Comparison of ENCODE assay signal across 8 mouse cellular contexts in the genomic region with DNA sequence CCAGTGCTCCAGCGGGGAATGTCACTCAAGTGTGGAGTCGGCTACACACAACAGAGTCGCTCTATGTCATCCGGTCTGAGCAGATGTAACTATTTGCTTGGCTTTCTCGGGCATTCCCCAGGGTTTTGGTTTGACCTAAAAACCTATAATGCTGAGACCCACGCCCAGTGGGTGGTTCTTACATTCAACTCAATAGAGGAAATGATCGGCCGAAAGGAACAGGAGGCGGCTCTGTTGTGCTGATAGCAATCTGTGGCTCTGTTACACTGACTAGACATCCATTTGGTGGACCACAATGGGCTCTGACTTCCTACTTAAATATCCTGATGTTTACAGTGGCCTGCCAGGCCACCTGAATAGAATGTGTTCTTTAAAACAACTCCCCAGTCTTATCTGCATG. TPM values are rescaled to one million over a fixed set of nuclear protein-coding genes. Genes with fewer than 3 reads are reported as not detected.
DNase-seq lines count a peak whose midpoint lies in the region; ATAC-seq and TF ChIP-seq lines count a peak whose summit lies in the region.

No protein-coding gene starts in this region.

- in situ Hi-C loops in CH12.LX (cut with MboI; ENCODE audit: low pct_ligation_motif_present, low pct_unique_long_range_greater_than_20kb, low sequenced_read_pairs) = no loop called here

- H3K4me3 ChIP-seq in CH12.LX (replicated peaks in 1 of 3; ENCODE audit: low read depth in 2 of 3, low read length in 2 of 3, poor library complexity in 1 of 3) = peak overlapping the region; percentile 67 to 79 (median 78)
- no peak overlapping the region for H3K4me3 ChIP-seq in hindbrain, postnatal 0 days (ENCODE audit: low read length)
- H3K4me3 ChIP-seq in liver, embryonic 11.5 days (ENCODE audit: low read depth, low read length) = no peak overlapping the region

- H3K9me3 ChIP-seq in CH12.LX (replicated peaks; ENCODE audit: low read length) = no peaks in the 10 kb centered on the region
- no peaks in the 10 kb centered on the region for H3K9me3 ChIP-seq in hindbrain, postnatal 0 days (ENCODE audit: low read length)
- no peaks in the 10 kb centered on the region for H3K9me3 ChIP-seq in liver, embryonic 11.5 days (ENCODE audit: control insufficient read depth, low read length)

- H3K36me3 ChIP-seq in CH12.LX (replicated peaks in 1 of 2; ENCODE audit: control insufficient read depth in 1 of 2, insufficient read depth in 1 of 2, low read length in 1 of 2) = peaks cover 0 to 6% of the 10 kb centered on the region in 2 experiments
- no peaks in the 10 kb centered on the region for H3K36me3 ChIP-seq in hindbrain, postnatal 0 days (ENCODE audit: insufficient read depth, low read length)
- no peaks in the 10 kb centered on the region for H3K36me3 ChIP-seq in liver, embryonic 11.5 days (ENCODE audit: control insufficient read depth, insufficient read depth, low read length)

- 74% methylated on average over 9 of the region's 9 CpGs for WGBS in hindbrain, postnatal 0 days
- WGBS in liver, embryonic 11.5 days = 51% methylated on average over 9 of the region's 9 CpGs

- no peak for ATAC-seq in hindbrain, postnatal 0 days
- no peak for ATAC-seq in liver, embryonic 11.5 days (replicated peaks; ENCODE audit: low FRiP score)

- peak; percentile 44; the same call in 1 of the 2 replicates for TF ChIP-seq POLR2A in CH12.LX (IDR thresholded peaks at IDR 0.05; ENCODE audit: low read depth, low read length)

- TF ChIP-seq RAD21 in CH12.LX (IDR thresholded peaks at IDR 0.05; ENCODE audit: low read depth, low read length) = peak; percentile 2

- H3K9ac ChIP-seq in CH12.LX (ENCODE audit: insufficient read depth, low read depth) = peak overlapping the region; percentile 68
- H3K9ac ChIP-seq in hindbrain, postnatal 0 days (replicated peaks; ENCODE audit: low read length) = no peak overlapping the region
- H3K9ac ChIP-seq in liver, embryonic 11.5 days (ENCODE audit: low read depth, low read length) = no peak overlapping the region

- intact Hi-C loops in heart, postnatal 25 days (cut with DNase I) = no loop called here

- peaks cover 31% of the 10 kb centered on the region for H3K79me2 ChIP-seq in CH12.LX (replicated peaks; ENCODE audit: control insufficient read depth, extremely low read depth, insufficient read depth, poor library complexity, severe bottlenecking)

- H3K27ac ChIP-seq in CH12.LX (ENCODE audit: insufficient read depth, low read depth) = peak overlapping the region; percentile 44; the same call in 1 of the 2 replicates
- no peak overlapping the region for H3K27ac ChIP-seq in hindbrain, postnatal 0 days
- H3K27ac ChIP-seq in liver, embryonic 11.5 days (ENCODE audit: low read depth, low read length) = no peak overlapping the region

- peaks cover 15 to 47% of the 10 kb centered on the region in 2 experiments for H3K4me1 ChIP-seq in CH12.LX (ENCODE audit: control insufficient read depth in 1 of 2, insufficient read depth in 2 of 2)
- H3K4me1 ChIP-seq in hindbrain, postnatal 0 days (ENCODE audit: insufficient read depth, low read length) = no peaks in the 10 kb centered on the region
- H3K4me1 ChIP-seq in liver, embryonic 11.5 days (replicated peaks; ENCODE audit: control insufficient read depth, insufficient read depth, low read length) = no peaks in the 10 kb centered on the region

- peak overlapping the region; percentile 98 for H3K4me2 ChIP-seq in CH12.LX (ENCODE audit: insufficient read depth, low read depth, poor library complexity, severe bottlenecking)
- H3K4me2 ChIP-seq in hindbrain, postnatal 0 days (ENCODE audit: low read depth, low read length) = no peak overlapping the region
- H3K4me2 ChIP-seq in liver, embryonic 11.5 days = no peak overlapping the region

- peak; percentile 30 for DNase-seq in gastrocnemius, postnatal 25 days
- DNase-seq in gastrocnemius, adult 18-20 months (ENCODE audit: low spot score) = no peak
- DNase-seq in CH12.LX (ENCODE audit: extremely low read depth) = peak; percentile 90
- peak; percentile 33 for DNase-seq in heart, postnatal 25 days (ENCODE audit: low spot score)
- peak; percentile 66 for DNase-seq in lung, postnatal 25 days (ENCODE audit: low spot score)
- DNase-seq in ovary, postnatal 10 days (ENCODE audit: low spot score) = no peak
- DNase-seq in hindbrain, postnatal 0 days (ENCODE audit: low spot score) = no peak
- no peak for DNase-seq in liver, embryonic 11.5 days (ENCODE audit: low spot score)

- peak; percentile 59 for TF ChIP-seq EP300 in CH12.LX (IDR thresholded peaks at IDR 0.05; ENCODE audit: low read length)

- H3K27me3 ChIP-seq in CH12.LX (replicated peaks) = no peaks in the 10 kb centered on the region
- H3K27me3 ChIP-seq in hindbrain, postnatal 0 days (ENCODE audit: insufficient read depth, low read length) = no peaks in the 10 kb centered on the region
- H3K27me3 ChIP-seq in liver, embryonic 11.5 days (replicated peaks; ENCODE audit: control insufficient read depth, insufficient read depth, low read length) = no peaks in the 10 kb centered on the region

- dilution Hi-C loops in CH12.LX (cut with MboI; ENCODE audit: extremely low pct_ligation_motif_present, extremely low pct_unique_long_range_greater_than_20kb, low sequenced_read_pairs) = no loop called here

- TF ChIP-seq CTCF in CH12.LX (conservative IDR thresholded peaks at IDR 0.05 in 1 of 2, IDR thresholded peaks at IDR 0.05 in 1 of 2; ENCODE audit: low read depth in 2 of 2, low read length in 2 of 2) = no peak
- no peak for TF ChIP-seq CTCF in hindbrain, postnatal 0 days (IDR thresholded peaks at IDR 0.05; ENCODE audit: low read depth)

TF ChIP-seq in CH12.LX, 34 proteins besides CTCF, POLR2A, EP300 and RAD21 (continues in another document):
- TF ChIP-seq E2F4 (IDR thresholded peaks at IDR 0.05; ENCODE audit: insufficient replicate concordance, low read depth, low read length) (no peak), ZMIZ1 (IDR thresholded peaks at IDR 0.05; ENCODE audit: low read depth, low read length) (peak; percentile 64; the same call in 1 of the 2 replicates), JUND (conservative IDR thresholded peaks at IDR 0.05; ENCODE audit: low read depth, low read length) (no peak), MAX (IDR thresholded peaks at IDR 0.05; ENCODE audit: low read length) (no peak; the same call in 1 of the 2 replicates), MEF2A (IDR thresholded peaks at IDR 0.05; ENCODE audit: borderline replicate concordance, low read depth, low read length) (peak; percentile 41; the same call in 1 of the 2 replicates), GABPA (IDR thresholded peaks at IDR 0.05; ENCODE audit: insufficient replicate concordance, low read depth, low read length) (no peak), KAT2A (IDR thresholded peaks at IDR 0.05; ENCODE audit: insufficient replicate concordance, low read length) (0 out of 2 replicates have a peak, but pooled peaks have one; percentile 31), POLR2AphosphoS2 (IDR thresholded peaks at IDR 0.05; ENCODE audit: low read depth, low read length) (no peak), TCF12 (IDR thresholded peaks at IDR 0.05; ENCODE audit: low read depth, low read length) (peak; percentile 63; the same call in 1 of the 2 replicates), ZNF384 (IDR thresholded peaks at IDR 0.05; ENCODE audit: low read depth, low read length) (no peak), NRF1 (IDR thresholded peaks at IDR 0.05; ENCODE audit: low read depth, low read length) (no peak), MAZ (IDR thresholded peaks at IDR 0.05; ENCODE audit: low read depth, low read length) (no peak), JUN (IDR thresholded peaks at IDR 0.05; ENCODE audit: insufficient read depth, low read depth, low read length) (no peak), ZC3H11A (IDR thresholded peaks at IDR 0.05; ENCODE audit: low read depth, low read length) (no peak), ZKSCAN1 (IDR thresholded peaks at IDR 0.05; ENCODE audit: borderline replicate concordance, low read depth, low read length) (no peak), SMC3 (IDR thresholded peaks at IDR 0.05; ENCODE audit: low read depth, low read length) (0 out of 2 replicates have a peak, but pooled peaks have one; percentile 5), NELFE (IDR thresholded peaks at IDR 0.05; ENCODE audit: low read depth, low read length) (peak; percentile 71), USF1 (IDR thresholded peaks at IDR 0.05; ENCODE audit: low read depth, low read length) (no peak), MAFK (IDR thresholded peaks at IDR 0.05; ENCODE audit: insufficient replicate concordance, low read length) (0 out of 2 replicates have a peak, but pooled peaks have one; percentile 18), BHLHE40 (IDR thresholded peaks at IDR 0.05; ENCODE audit: low read depth, low read length) (no peak; the same call in 1 of the 2 replicates), IRF4 (IDR thresholded peaks at IDR 0.05; ENCODE audit: low read depth, low read length) (peak; percentile 81), ETS1 (conservative IDR thresholded peaks at IDR 0.05; ENCODE audit: low read depth, low read length) (peak; percentile 62; the same call in 1 of the 2 replicates), USF2 (conservative IDR thresholded peaks at IDR 0.05; ENCODE audit: low read depth, low read length) (no peak), TBP (conservative IDR thresholded peaks at IDR 0.05; ENCODE audit: low read depth, low read length) (peak; percentile 78; the same call in 1 of the 2 replicates), MYC (IDR thresholded peaks at IDR 0.05; ENCODE audit: low read depth, low read length) (no peak; the same call in 1 of the 2 replicates), ELF1 (IDR thresholded peaks at IDR 0.05; ENCODE audit: low read depth, low read length) (peak; percentile 63), UBTF (IDR thresholded peaks at IDR 0.05; ENCODE audit: low read depth, low read length) (no peak), MXI1 (IDR thresholded peaks at IDR 0.05; ENCODE audit: low read depth, low read length) (no peak; the same call in 1 of the 2 replicates), HCFC1 (IDR thresholded peaks at IDR 0.05; ENCODE audit: low read depth, low read length) (peak; percentile 46; the same call in 1 of the 2 replicates), CHD2 (IDR thresholded peaks at IDR 0.05; ENCODE audit: low read length) (no peak)

RNA-seq across cellular contexts. Expression of gene Fam124b, which starts 4.4 kb away (rescaled TPM):
- 1 to 10 TPM in 1 of 2 experiments, under 1 TPM in 1; 0.70 to 1.5 TPM for total RNA-seq in gastrocnemius, postnatal 25 days (2021)
- 1 to 10 TPM in 1 of 2 experiments, under 1 TPM in 1; 0.84 to 1.1 TPM for total RNA-seq in gastrocnemius, adult 18-20 months (2021)
- 2.5 and 3.4 TPM in 2 replicates for total RNA-seq in CH12.LX (2012; rRNA removed)
- total RNA-seq in CH12.LX (2014; rRNA removed) = 1.6 and 1.7 TPM in 2 replicates
- 3.7 and 4.9 TPM in 2 replicates for polyA plus RNA-seq in CH12.LX (2012; ENCODE audit: insufficient read length, low read depth)
- 1 to 10 TPM; 1.3 to 5.2 TPM for total RNA-seq in heart, postnatal 25 days (2021)
- total RNA-seq in hindbrain, postnatal 0 days (2014; rRNA removed) = 0.84 and 1.3 TPM in 2 replicates
- polyA plus RNA-seq in hindbrain, postnatal 0 days (2015; fragmentation: Nextera tagmentation; extraction: Ambion mirVana) = 0.33 and 0.38 TPM in 2 replicates
- polyA plus RNA-seq in liver, embryonic 11.5 days (2014; fragmentation: Nextera tagmentation; extraction: Ambion mirVana) = 0.08 TPM in 1 of 2 replicates, not detected in the other

Comparison
In these comparisons a context has a peak if more than half of its experiments do, and no peak if none do; other contexts are left out.
1. DNase-seq: peak in gastrocnemius, postnatal 25 days (single experiment), CH12.LX (single experiment), heart, postnatal 25 days (single experiment) and lung, postnatal 25 days (single experiment); none in gastrocnemius, adult 18-20 months (single experiment), ovary, postnatal 10 days (single experiment), hindbrain, postnatal 0 days (single experiment) and liver, embryonic 11.5 days (single experiment).
2. H3K4me3 ChIP-seq: peak in CH12.LX (3 of 3); none in hindbrain, postnatal 0 days (single experiment) and liver, embryonic 11.5 days (single experiment).